Mouse (Mus musculus) limb, embryonic 11.5 days (tissue): Measurements from ENCODE around the gene Klf13. TPM values are rescaled to one million over a fixed set of nuclear protein-coding genes. Genes with fewer than 3 reads are reported as not detected.

Source experiments
- polyA plus RNA-seq: library from polyadenylated mRNA; unstranded; fragments of >200 nt; fragmentation: Nextera tagmentation; extraction: Ambion mirVana; gene quantifications from 2 replicates; pipeline ENCODE4 v1.2.1, GENCODE M21; 2014

The Klf13 gene
- polyA plus RNA-seq, 1 experiment from 2014 or later = 18.8 TPM

Other genes with a start within 250 kb of the Klf13 start
- not detected in 2 replicates for gene E030018B13Rik, start 22.1 kb downstream of the Klf13 start, polyA plus RNA-seq
- 1.7 TPM in 2 replicates for gene Trpm1, start 214.9 kb upstream of the Klf13 start, polyA plus RNA-seq